In genomic region chr9:62466742-62467412, GRCm38 (mm10) we compare ENCODE assay signal across 17 mouse cellular contexts.
DNase-seq lines count a peak whose midpoint lies in the region; ATAC-seq lines count a peak whose summit lies in the region.
"Had no signal": no experiment of that assay in that cellular context is flagged by ENCODE, and none has a peak within 500 bp of the region (broad histone marks: within the 10 kb centered on the region; RNA-seq: fewer than 3 reads in every experiment).

No protein-coding gene starts in this region.

- H3K4me2 ChIP-seq in midbrain, embryonic 16.5 days (ENCODE audit: low read length): no peak overlapping the region
- H3K4me2 ChIP-seq in neural tube, embryonic 15.5 days: no peak overlapping the region
- H3K4me2 ChIP-seq: kidney, embryonic 15.5 days; liver, embryonic 13.5 days had no signal

- peak overlapping the region; percentile 67 for H3K27ac ChIP-seq in midbrain, embryonic 10.5 days (replicated peaks)
- H3K27ac ChIP-seq in midbrain, embryonic 16.5 days (ENCODE audit: low read length): no peak overlapping the region
- H3K27ac ChIP-seq in embryonic facial prominence, embryonic 10.5 days (replicated peaks): peak overlapping the region; percentile 31
- H3K27ac ChIP-seq in neural tube, embryonic 15.5 days (replicated peaks): 0 out of 2 replicates have a peak overlapping the region, but pooled peaks have one; percentile 28
- H3K27ac ChIP-seq: kidney, embryonic 15.5 days; left cerebral cortex, adult 2 months; liver, embryonic 13.5 days had no signal

- peaks cover 37% of the 10 kb centered on the region for H3K4me1 ChIP-seq in midbrain, embryonic 10.5 days
- peaks cover 22% of the 10 kb centered on the region for H3K4me1 ChIP-seq in midbrain, embryonic 16.5 days (ENCODE audit: control insufficient read depth, insufficient read depth, low read length)
- peaks cover 26% of the 10 kb centered on the region for H3K4me1 ChIP-seq in embryonic facial prominence, embryonic 10.5 days
- peaks cover 31% of the 10 kb centered on the region for H3K4me1 ChIP-seq in neural tube, embryonic 15.5 days
- H3K4me1 ChIP-seq: liver, embryonic 13.5 days had no signal

- no peak for ATAC-seq in midbrain, embryonic 16.5 days
- ATAC-seq in neural tube, embryonic 15.5 days (ENCODE audit: low FRiP score): no peak
- ATAC-seq: Patski had no signal

- H3K27me3 ChIP-seq in midbrain, embryonic 10.5 days (ENCODE audit: low read depth, poor library complexity, severe bottlenecking): no peaks in the 10 kb centered on the region
- no peaks in the 10 kb centered on the region for H3K27me3 ChIP-seq in midbrain, embryonic 16.5 days (ENCODE audit: control insufficient read depth, insufficient read depth, low read depth, low read length)
- no peaks in the 10 kb centered on the region for H3K27me3 ChIP-seq in embryonic facial prominence, embryonic 10.5 days (replicated peaks; ENCODE audit: low read depth, poor library complexity, severe bottlenecking)
- no peaks in the 10 kb centered on the region for H3K27me3 ChIP-seq in neural tube, embryonic 15.5 days (replicated peaks)
- H3K27me3 ChIP-seq: kidney, embryonic 15.5 days; liver, embryonic 13.5 days had no signal

- 89% methylated on average over 11 of the region's 11 CpGs for WGBS in midbrain, embryonic 10.5 days
- WGBS in midbrain, embryonic 16.5 days: 82% methylated on average over 11 of the region's 11 CpGs
- 86% methylated on average over 11 of the region's 11 CpGs for WGBS in embryonic facial prominence, embryonic 10.5 days
- 86% methylated on average over 11 of the region's 11 CpGs for WGBS in neural tube, embryonic 15.5 days

- DNase-seq in heart, adult 11 months: peak; percentile 88
- DNase-seq in heart, adult 18-20 months: no peak
- DNase-seq in midbrain, embryonic 10.5 days (ENCODE audit: low spot score): no peak
- DNase-seq in embryonic facial prominence, embryonic 10.5 days (ENCODE audit: low spot score): no peak
- no peak for DNase-seq in urinary bladder, postnatal 14 days (ENCODE audit: low spot score)
- DNase-seq: B cell, adult 2 months; cerebellum, postnatal 10 days; gastrocnemius, postnatal 10 days; liver, embryonic 13.5 days; retina, postnatal 1 day; thymus, postnatal 4 days had no signal

- H3K9ac ChIP-seq in midbrain, embryonic 16.5 days (ENCODE audit: low read depth, low read length): no peak overlapping the region
- H3K9ac ChIP-seq in neural tube, embryonic 15.5 days (replicated peaks): no peak overlapping the region
- H3K9ac ChIP-seq: kidney, embryonic 15.5 days; liver, embryonic 13.5 days had no signal

- no peaks in the 10 kb centered on the region for H3K9me3 ChIP-seq in midbrain, embryonic 10.5 days (replicated peaks)
- H3K9me3 ChIP-seq in midbrain, embryonic 16.5 days (replicated peaks; ENCODE audit: control insufficient read depth, low read length, poor library complexity, severe bottlenecking): no peaks in the 10 kb centered on the region
- H3K9me3 ChIP-seq in embryonic facial prominence, embryonic 10.5 days: no peaks in the 10 kb centered on the region
- H3K9me3 ChIP-seq in neural tube, embryonic 15.5 days (replicated peaks): no peaks in the 10 kb centered on the region
- H3K9me3 ChIP-seq: kidney, embryonic 15.5 days; liver, embryonic 13.5 days had no signal

- no peak overlapping the region for H3K4me3 ChIP-seq in midbrain, embryonic 10.5 days
- H3K4me3 ChIP-seq in midbrain, embryonic 16.5 days (ENCODE audit: low read depth, low read length): no peak overlapping the region
- no peak overlapping the region for H3K4me3 ChIP-seq in embryonic facial prominence, embryonic 10.5 days
- H3K4me3 ChIP-seq in neural tube, embryonic 15.5 days (replicated peaks): no peak overlapping the region
- H3K4me3 ChIP-seq: erythroblast, embryonic 14.5 days; kidney, embryonic 15.5 days; left cerebral cortex, adult 2 months; liver, embryonic 13.5 days had no signal

- no peaks in the 10 kb centered on the region for H3K36me3 ChIP-seq in midbrain, embryonic 10.5 days
- H3K36me3 ChIP-seq in midbrain, embryonic 16.5 days (ENCODE audit: control insufficient read depth, insufficient read depth, low read length): no peaks in the 10 kb centered on the region
- H3K36me3 ChIP-seq in embryonic facial prominence, embryonic 10.5 days (replicated peaks): no peaks in the 10 kb centered on the region
- H3K36me3 ChIP-seq in neural tube, embryonic 15.5 days: no peaks in the 10 kb centered on the region
- H3K36me3 ChIP-seq: kidney, embryonic 15.5 days; liver, embryonic 13.5 days had no signal
